Mouse (Mus musculus): ENCODE data around the gene Akirin1. TPM values are rescaled to one million over a fixed set of nuclear protein-coding genes. Genes with fewer than 3 reads are reported as not detected.
A peak's percentile ranks its signal among the peaks of the same experiment; 100 is the strongest.

The Akirin1 gene
- total and polyA plus RNA-seq, 3 experiments, result 27.9 to 52.1 (median 35.6) TPM

DNA sequence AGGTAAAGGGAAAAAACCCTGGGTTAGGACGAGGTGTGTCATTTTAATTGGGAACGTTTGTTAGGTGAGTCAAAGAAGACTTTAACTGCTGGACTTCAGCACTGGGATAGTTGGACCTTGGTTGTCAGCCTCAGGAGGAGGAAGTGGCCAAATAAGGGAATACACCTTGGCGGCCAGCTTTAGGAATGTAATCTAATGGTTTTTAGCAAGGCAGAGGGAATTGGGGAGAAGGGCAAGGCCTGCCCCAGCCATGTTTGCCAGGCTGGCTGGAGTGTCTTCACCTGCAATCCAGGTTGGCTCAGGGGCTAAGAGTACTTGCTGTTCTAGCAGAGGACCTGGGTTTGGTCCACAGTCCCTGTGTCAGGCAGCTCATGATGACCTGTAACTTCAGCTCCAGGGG is 17.7 kb upstream of the Akirin1 start:
- no peak for TF ChIP-seq KAT2A (IDR thresholded peaks at IDR 0.05; ENCODE audit: insufficient replicate concordance, low read length)
- TF ChIP-seq MXI1 (IDR thresholded peaks at IDR 0.05; ENCODE audit: low read depth, low read length), result no peak
- TF ChIP-seq ZC3H11A (IDR thresholded peaks at IDR 0.05; ENCODE audit: low read depth, low read length), result no peak
- no peak for TF ChIP-seq MYC (IDR thresholded peaks at IDR 0.05; ENCODE audit: low read depth, low read length)
- no peak for TF ChIP-seq BHLHE40 (IDR thresholded peaks at IDR 0.05; ENCODE audit: low read depth, low read length)
- no peak for TF ChIP-seq ZMIZ1 (IDR thresholded peaks at IDR 0.05; ENCODE audit: low read depth, low read length)
- H3K9me3 ChIP-seq (replicated peaks; ENCODE audit: low read length), result peaks cover 2% of the 10 kb centered on the region

DNA sequence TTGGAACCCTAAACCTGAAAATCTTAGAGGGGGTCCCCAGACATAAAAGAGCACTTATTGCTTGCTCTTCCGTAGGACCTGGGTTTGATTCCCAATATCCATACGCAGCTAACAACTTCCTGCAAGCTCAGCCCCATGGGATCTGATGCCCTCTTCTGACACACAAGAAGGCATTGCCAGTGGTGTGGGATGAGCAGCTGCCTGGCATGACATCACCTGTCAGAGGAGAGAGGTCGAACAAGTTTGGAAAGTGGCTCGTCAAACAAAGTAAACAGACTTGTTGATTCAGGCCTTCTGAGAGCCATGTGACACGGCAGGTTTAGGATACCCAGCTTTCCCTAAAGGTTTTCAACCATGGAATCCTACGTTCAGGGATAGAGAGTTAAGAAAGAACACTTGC is 14.9 kb upstream of the Akirin1 start:
- no peaks in the 10 kb centered on the region for H3K36me3 ChIP-seq (replicated peaks in 1 of 2; ENCODE audit: control insufficient read depth in 1 of 2, insufficient read depth in 1 of 2, low read length in 1 of 2)
- no peaks in the 10 kb centered on the region for H3K4me1 ChIP-seq (ENCODE audit: control insufficient read depth in 1 of 2, insufficient read depth in 2 of 2)
- dilution Hi-C loops (cut with MboI; ENCODE audit: extremely low pct_ligation_motif_present, extremely low pct_unique_long_range_greater_than_20kb, low sequenced_read_pairs), result no loop called here
- H3K9me3 ChIP-seq (replicated peaks; ENCODE audit: low read length), result no peaks in the 10 kb centered on the region
- TF ChIP-seq NELFE (IDR thresholded peaks at IDR 0.05; ENCODE audit: low read depth, low read length), result no peak
- no peak for TF ChIP-seq POLR2AphosphoS2 (IDR thresholded peaks at IDR 0.05; ENCODE audit: low read depth, low read length)
- no peak for DNase-seq (ENCODE audit: extremely low read depth)
- H3K79me2 ChIP-seq (replicated peaks; ENCODE audit: control insufficient read depth, extremely low read depth, insufficient read depth, poor library complexity, severe bottlenecking), result no peaks in the 10 kb centered on the region
- no peak overlapping the region for H3K9ac ChIP-seq (ENCODE audit: insufficient read depth, low read depth)
- no peak overlapping the region for H3K4me3 ChIP-seq (replicated peaks in 1 of 3; ENCODE audit: low read depth in 2 of 3, low read length in 2 of 3, poor library complexity in 1 of 3)
- in situ Hi-C loops (cut with MboI; ENCODE audit: low pct_ligation_motif_present, low pct_unique_long_range_greater_than_20kb, low sequenced_read_pairs), result no loop called here
- no peak overlapping the region for H3K27ac ChIP-seq (ENCODE audit: insufficient read depth, low read depth)
- H3K27me3 ChIP-seq (replicated peaks), result peaks cover 12% of the 10 kb centered on the region
- no peak overlapping the region for H3K4me2 ChIP-seq (ENCODE audit: insufficient read depth, low read depth, poor library complexity, severe bottlenecking)

More for the DNA sequence above, 17.7 kb upstream of the Akirin1 start:
- Histone ChIP-seq H3K79me2 (replicated peaks; ENCODE audit: control insufficient read depth, extremely low read depth, insufficient read depth, poor library complexity, severe bottlenecking) (no peaks in the 10 kb centered on the region), H3K4me1 (ENCODE audit: control insufficient read depth in 1 of 2, insufficient read depth in 2 of 2) (no peaks in the 10 kb centered on the region), H3K4me3 (replicated peaks in 1 of 3; ENCODE audit: low read depth in 2 of 3, low read length in 2 of 3, poor library complexity in 1 of 3) (no peak overlapping the region), H3K27me3 (replicated peaks) (peaks cover 12% of the 10 kb centered on the region), H3K36me3 (replicated peaks in 1 of 2; ENCODE audit: control insufficient read depth in 1 of 2, insufficient read depth in 1 of 2, low read length in 1 of 2) (no peaks in the 10 kb centered on the region), H3K4me2 (ENCODE audit: insufficient read depth, low read depth, poor library complexity, severe bottlenecking) (no peak overlapping the region), H3K9ac (ENCODE audit: insufficient read depth, low read depth) (no peak overlapping the region), H3K27ac (ENCODE audit: insufficient read depth, low read depth) (no peak overlapping the region)
- dilution Hi-C loops (cut with MboI; ENCODE audit: extremely low pct_ligation_motif_present, extremely low pct_unique_long_range_greater_than_20kb, low sequenced_read_pairs) (no loop called here), in situ Hi-C loops (cut with MboI; ENCODE audit: low pct_ligation_motif_present, low pct_unique_long_range_greater_than_20kb, low sequenced_read_pairs) (no loop called here)
- no peak for DNase-seq (ENCODE audit: extremely low read depth)

DNA sequence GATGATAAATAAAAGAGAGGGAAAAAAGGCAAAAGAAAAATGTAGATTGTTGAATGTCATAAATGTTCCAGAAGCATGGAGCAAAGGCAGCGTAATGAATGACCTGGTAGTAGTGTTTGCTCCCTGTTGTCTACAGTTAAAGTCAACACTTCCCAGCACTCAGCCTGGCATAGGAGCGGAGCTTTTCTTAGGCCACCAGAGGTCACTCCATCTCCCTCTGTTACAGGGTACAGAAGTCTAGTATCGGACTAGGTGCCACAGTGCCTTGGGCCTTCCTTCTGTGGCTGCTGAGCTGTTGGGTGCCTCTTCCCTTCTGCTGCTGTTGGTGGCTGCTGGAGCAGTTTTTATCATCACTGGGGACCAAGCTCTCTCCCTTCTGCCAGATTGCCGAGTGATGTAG is 8.2 kb upstream of the Akirin1 start:
- Histone ChIP-seq H3K9me3 (replicated peaks; ENCODE audit: low read length) (no peaks in the 10 kb centered on the region), H3K27ac (ENCODE audit: insufficient read depth, low read depth) (no peak overlapping the region), H3K27me3 (replicated peaks) (no peaks in the 10 kb centered on the region), H3K79me2 (replicated peaks; ENCODE audit: control insufficient read depth, extremely low read depth, insufficient read depth, poor library complexity, severe bottlenecking) (no peaks in the 10 kb centered on the region), H3K9ac (ENCODE audit: insufficient read depth, low read depth) (no peak overlapping the region), H3K4me3 (replicated peaks in 1 of 3; ENCODE audit: low read depth in 2 of 3, low read length in 2 of 3, poor library complexity in 1 of 3) (no peak overlapping the region), H3K36me3 (replicated peaks in 1 of 2; ENCODE audit: control insufficient read depth in 1 of 2, insufficient read depth in 1 of 2, low read length in 1 of 2) (no peaks in the 10 kb centered on the region), H3K4me2 (ENCODE audit: insufficient read depth, low read depth, poor library complexity, severe bottlenecking) (no peak overlapping the region), H3K4me1 (ENCODE audit: control insufficient read depth in 1 of 2, insufficient read depth in 2 of 2) (no peaks in the 10 kb centered on the region)
- DNase-seq (ENCODE audit: extremely low read depth), result no peak
- TF ChIP-seq NELFE (IDR thresholded peaks at IDR 0.05; ENCODE audit: low read depth, low read length) (no peak), SMC3 (IDR thresholded peaks at IDR 0.05; ENCODE audit: low read depth, low read length) (peak; percentile 73), ELF1 (IDR thresholded peaks at IDR 0.05; ENCODE audit: low read depth, low read length) (no peak), NRF1 (IDR thresholded peaks at IDR 0.05; ENCODE audit: low read depth, low read length) (no peak), TBP (conservative IDR thresholded peaks at IDR 0.05; ENCODE audit: low read depth, low read length) (no peak), MAZ (IDR thresholded peaks at IDR 0.05; ENCODE audit: low read depth, low read length) (no peak), MAFK (IDR thresholded peaks at IDR 0.05; ENCODE audit: insufficient replicate concordance, low read length) (no peak), RCOR1 (conservative IDR thresholded peaks at IDR 0.05; ENCODE audit: low read depth, low read length) (no peak), MEF2A (IDR thresholded peaks at IDR 0.05; ENCODE audit: borderline replicate concordance, low read depth, low read length) (no peak), MXI1 (IDR thresholded peaks at IDR 0.05; ENCODE audit: low read depth, low read length) (no peak), GABPA (IDR thresholded peaks at IDR 0.05; ENCODE audit: insufficient replicate concordance, low read depth, low read length) (no peak), JUN (IDR thresholded peaks at IDR 0.05; ENCODE audit: insufficient read depth, low read depth, low read length) (no peak), HCFC1 (IDR thresholded peaks at IDR 0.05; ENCODE audit: low read depth, low read length) (no peak), RAD21 (IDR thresholded peaks at IDR 0.05; ENCODE audit: low read depth, low read length) (peak; percentile 66), E2F4 (IDR thresholded peaks at IDR 0.05; ENCODE audit: insufficient replicate concordance, low read depth, low read length) (no peak), ZKSCAN1 (IDR thresholded peaks at IDR 0.05; ENCODE audit: borderline replicate concordance, low read depth, low read length) (no peak), ZNF384 (IDR thresholded peaks at IDR 0.05; ENCODE audit: low read depth, low read length) (no peak), USF1 (IDR thresholded peaks at IDR 0.05; ENCODE audit: low read depth, low read length) (no peak), BHLHE40 (IDR thresholded peaks at IDR 0.05; ENCODE audit: low read depth, low read length) (no peak), USF2 (conservative IDR thresholded peaks at IDR 0.05; ENCODE audit: low read depth, low read length) (no peak), CTCF (conservative IDR thresholded peaks at IDR 0.05 in 1 of 2, IDR thresholded peaks at IDR 0.05 in 1 of 2; ENCODE audit: low read depth in 2 of 2, low read length in 2 of 2) (peak in 1 of 2 experiments; percentile 72; a peak in 3 of 4 replicates)
- in situ Hi-C loops (cut with MboI; ENCODE audit: low pct_ligation_motif_present, low pct_unique_long_range_greater_than_20kb, low sequenced_read_pairs) (no loop called here), dilution Hi-C loops (cut with MboI; ENCODE audit: extremely low pct_ligation_motif_present, extremely low pct_unique_long_range_greater_than_20kb, low sequenced_read_pairs) (no loop called here)

Measured in CH12.LX (cell line).